Mouse (Mus musculus) small intestine, adult 2 months (tissue): ENCODE data around the gene Aplp1.
A peak's percentile ranks its signal among the peaks of the same experiment; 100 is the strongest.

ENCODE experiments used
- CTCF ChIP-seq: fragments of 200-500 bp; IDR thresholded peaks from 2 replicates; pipeline ENCODE4 v1.5.1; 2012; ENCODE audit warnings: low read depth, mild to moderate bottlenecking, control low read depth, inconsistent platforms, low read length, moderate library complexity, mixed read lengths; ENCODE audit not compliant: insufficient replicate concordance, insufficient read length; ENCODE audit errors: extremely low read depth
- POLR2A ChIP-seq: fragments of 200-500 bp; IDR thresholded peaks from 2 replicates; pipeline ENCODE4 v1.6.1; 2012; ENCODE audit warnings: low read depth, mild to moderate bottlenecking, control low read depth, inconsistent platforms, low read length, moderate library complexity

GRCm38 (mm10) chr7:30421175-30421889 is 24.0 kb downstream of the Aplp1 start, which contains the start of gene Nfkbid:
- no peak for TF ChIP-seq CTCF
- peak; percentile 72 for TF ChIP-seq POLR2A
